Mouse (Mus musculus) cerebellum, postnatal 4 days (tissue): ENCODE measurements around the gene Susd1.
"Not testable (repeated sequence)": the region's sequence is repeated elsewhere in the genome, so short reads cannot be mapped to it uniquely, and the experiment has no call there.

Experiments
- DNase-seq, 2 experiments: peaks; one replicate each; pipeline ENCODE4 v3.0.0; 2022; ENCODE audit warnings: low spot score in 2 of 2, mixed read lengths in 1 of 2

Susd1 gene

GRCm38 (mm10) chr4:59286351-59286750 is 152.1 kb downstream of the Susd1 start:
- DNase-seq: not testable (repeated sequence)

GRCm38 (mm10) chr4:59282699-59283487 is 155.5 kb downstream of the Susd1 start:
- no peak for DNase-seq

DNA sequence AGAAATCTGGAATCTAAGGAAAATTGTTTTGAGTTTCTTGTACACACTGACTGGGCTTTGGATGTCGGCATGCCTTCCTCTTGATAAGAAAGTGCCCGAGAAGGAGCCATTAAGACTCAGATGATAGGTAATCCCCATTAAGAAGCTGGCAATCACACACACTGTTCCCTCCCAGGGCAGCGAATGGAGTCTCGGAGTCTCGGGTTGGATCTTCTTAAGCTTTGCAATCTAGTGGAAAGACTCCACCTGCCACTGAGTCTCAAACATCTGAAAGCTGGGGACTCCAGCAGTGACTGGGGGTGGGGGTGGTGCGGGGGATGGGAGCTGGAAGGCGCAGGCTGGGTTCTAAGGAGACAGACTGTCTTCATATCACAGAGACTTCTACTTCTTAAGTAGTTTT is 156.3 kb downstream of the Susd1 start:
- DNase-seq: no peak

- DNase-seq: no peak
Observed at GRCm38 (mm10) chr4:59280876-59281275, 157.6 kb downstream of the Susd1 start.

DNA sequence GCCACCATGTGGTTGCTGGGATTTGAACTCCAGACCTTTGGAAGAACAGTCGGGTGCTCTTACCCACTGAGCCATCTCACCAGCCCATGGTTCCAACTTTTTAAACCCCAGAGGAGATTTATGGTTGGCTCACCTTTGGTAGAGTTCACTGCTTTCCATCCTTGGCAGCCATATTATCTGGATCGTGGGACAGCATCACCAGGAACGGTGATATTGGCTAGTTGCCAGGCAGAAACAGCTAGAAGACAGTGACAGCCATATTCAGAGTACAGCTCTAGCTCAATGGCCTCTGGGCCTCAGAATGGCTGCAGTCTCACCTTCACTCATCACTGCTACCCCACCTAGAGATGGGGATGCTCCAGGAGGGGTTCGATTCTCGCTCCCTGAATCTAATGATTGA is 159.3 kb downstream of the Susd1 start:
- no peak for DNase-seq

DNA sequence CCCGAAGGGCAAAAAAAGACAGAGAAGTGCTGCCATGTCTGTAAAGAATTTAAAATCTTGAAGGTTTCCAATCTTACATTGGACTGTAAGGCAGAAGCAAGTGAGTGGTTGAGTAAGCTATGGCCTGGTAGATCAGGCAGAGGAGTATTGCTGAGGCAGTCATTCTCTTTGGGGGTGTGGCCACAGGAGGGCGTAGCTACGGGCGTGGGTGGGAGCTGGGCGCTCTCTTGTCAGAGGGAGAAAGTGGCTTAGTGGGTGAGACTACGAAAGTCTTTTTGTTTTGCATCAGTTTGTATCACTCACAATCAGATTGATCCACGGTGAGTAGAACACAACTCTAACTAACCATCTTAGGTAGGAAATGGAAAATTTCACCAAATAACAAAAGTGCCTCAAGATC is 160.0 kb downstream of the Susd1 start:
- DNase-seq: no peak

- DNase-seq: no peak
Observed at GRCm38 (mm10) chr4:59277958-59278357, 160.5 kb downstream of the Susd1 start.

DNA sequence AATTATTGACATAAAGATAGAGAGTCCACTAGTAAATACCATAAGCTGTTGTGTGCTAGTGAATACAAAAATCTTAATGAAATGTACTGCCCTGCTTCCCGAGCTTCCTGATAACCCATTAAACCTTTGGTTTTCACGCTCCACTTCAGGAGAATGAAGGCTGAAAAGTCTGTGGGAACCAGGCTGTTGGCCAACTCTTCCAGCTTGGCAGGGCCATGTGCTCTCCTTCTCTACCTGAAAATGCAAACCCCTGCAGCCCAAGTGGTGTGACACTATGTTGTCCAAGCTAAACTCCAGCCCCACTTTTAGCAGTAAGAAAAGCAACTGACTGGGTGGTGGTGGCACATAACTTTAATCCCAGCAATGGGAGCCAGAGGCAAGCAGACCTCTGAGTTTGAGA is 162.5 kb downstream of the Susd1 start:
- DNase-seq: no peak

DNA sequence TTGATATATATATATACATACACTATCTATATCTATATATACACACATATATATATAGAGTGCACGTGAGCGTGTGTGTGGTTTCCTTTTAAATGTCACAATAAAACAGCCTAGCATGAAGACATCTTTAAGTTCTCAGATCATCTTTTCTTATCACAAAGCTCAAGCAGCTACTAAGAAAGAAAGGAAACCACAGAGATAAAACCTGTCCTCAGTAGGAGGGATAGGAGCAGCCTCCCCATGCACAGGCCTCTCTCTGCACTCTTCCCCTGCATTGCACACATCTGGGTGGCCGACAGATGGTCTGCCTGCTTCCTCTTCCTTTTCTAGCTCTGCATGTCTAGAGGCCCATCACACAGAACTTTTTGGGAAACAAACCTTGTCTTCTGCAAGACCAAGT is 162.9 kb downstream of the Susd1 start:
- DNase-seq: no peak

- no peak for DNase-seq
Observed at GRCm38 (mm10) chr4:59274136-59274535, 164.3 kb downstream of the Susd1 start.

DNA sequence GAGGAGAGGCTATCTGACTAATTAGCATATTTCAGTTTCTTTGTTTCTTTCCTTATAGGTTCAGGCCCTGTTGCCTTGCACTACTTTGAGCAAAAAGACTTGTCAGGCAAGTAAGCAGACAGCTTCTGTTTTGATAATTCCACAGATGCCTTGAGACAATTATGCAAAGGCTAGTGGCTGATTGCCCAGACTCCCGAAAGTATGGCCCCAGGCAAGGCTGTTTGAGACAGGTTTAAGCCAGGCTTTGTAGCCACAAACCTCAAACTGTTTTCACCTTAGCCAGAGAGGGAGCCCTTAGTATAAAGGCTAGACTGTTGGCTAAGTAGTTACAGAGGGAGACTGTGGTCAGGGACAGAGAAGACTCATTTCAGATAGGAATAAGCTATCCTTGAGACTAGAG is 165.1 kb downstream of the Susd1 start:
- DNase-seq: no peak

GRCm38 (mm10) chr4:59265631-59266030 is 172.8 kb downstream of the Susd1 start:
- DNase-seq: no peak

- DNase-seq: no peak
Observed at GRCm38 (mm10) chr4:59265182-59265581, 173.3 kb downstream of the Susd1 start.
